Mouse (Mus musculus): ENCODE measurements around the gene Cdh3.

GRCm38 (mm10) chr8:106504241-106504640 lies 6.5 kb upstream of the Cdh3 start:
- TF ChIP-seq POLR2A (IDR thresholded peaks at IDR 0.05; ENCODE audit: borderline replicate concordance, control insufficient read depth, low read depth, low read length) (no peak), CTCF (IDR thresholded peaks at IDR 0.05; ENCODE audit: control insufficient read depth, insufficient read depth, low read length) (no peak)

Data from bone marrow, adult 2 months (tissue).